Mouse (Mus musculus): Measurements from ENCODE around the gene Per1.

Per1 gene

DNA sequence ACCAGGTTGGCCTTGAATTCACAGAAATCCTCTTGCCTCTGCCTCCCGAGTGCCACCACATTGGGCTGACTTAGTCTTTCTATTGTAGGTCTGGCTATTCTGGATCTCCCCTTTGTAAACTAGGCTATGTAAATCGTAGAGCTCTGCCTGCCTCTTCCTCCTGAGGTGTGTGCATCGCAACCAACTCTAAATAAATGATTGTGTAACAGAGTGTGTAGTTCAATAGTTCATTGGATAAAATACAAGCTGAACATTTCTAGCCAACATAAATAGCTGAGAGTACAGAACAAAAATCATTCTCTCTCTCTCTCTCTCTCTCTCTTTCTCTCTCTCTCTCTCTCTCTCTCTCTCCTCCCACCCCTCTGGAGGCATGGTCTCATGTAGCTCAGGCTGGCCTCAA is 19.6 kb downstream of the Per1 start:
- no peak for DNase-seq (ENCODE audit: low spot score in 2 of 2)

DNA sequence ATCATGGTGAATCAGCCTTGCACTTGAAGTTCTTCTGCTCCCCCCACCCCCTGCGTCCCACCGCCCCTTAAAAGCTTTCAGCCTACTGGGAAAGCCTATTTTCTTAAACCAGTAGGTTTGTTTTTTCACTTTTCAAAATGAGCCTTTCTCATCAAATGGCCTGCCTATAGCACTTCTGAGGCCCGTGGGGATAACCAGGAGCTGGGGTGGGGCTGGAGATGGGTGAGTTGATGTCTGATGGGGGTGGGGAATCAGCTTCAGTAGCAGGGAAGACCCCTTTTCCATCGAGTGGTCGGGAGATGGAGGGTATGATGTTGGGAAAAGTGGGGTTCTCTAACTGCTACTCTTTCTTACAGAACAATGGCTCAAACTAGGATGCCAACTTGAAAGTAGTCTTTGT is 21.8 kb downstream of the Per1 start:
- no peak for DNase-seq (ENCODE audit: low spot score in 2 of 2)

- peak; percentile 71 to 77 for DNase-seq (ENCODE audit: low spot score in 2 of 2)
Measured at GRCm38 (mm10) chr11:69117737-69118695, 23.0 kb downstream of the Per1 start.

GRCm38 (mm10) chr11:69118765-69119164 is 23.7 kb downstream of the Per1 start:
- DNase-seq (ENCODE audit: low spot score in 2 of 2) = peak; percentile 87 to 94

- no peak for DNase-seq (ENCODE audit: low spot score in 2 of 2)
Measured at GRCm38 (mm10) chr11:69119446-69120155, 24.6 kb downstream of the Per1 start.

- peak in 1 of 2 experiments; percentile 32 for DNase-seq (ENCODE audit: low spot score in 2 of 2)
Measured at GRCm38 (mm10) chr11:69120221-69121000, 25.4 kb downstream of the Per1 start, which contains the start of gene Hes7. Gene Hes7, plus strand, starts transcription at chr11:69120404.

- peak in 1 of 2 experiments; percentile 46 for DNase-seq (ENCODE audit: low spot score in 2 of 2)
Measured at GRCm38 (mm10) chr11:69121001-69121740, 26.2 kb downstream of the Per1 start.

GRCm38 (mm10) chr11:69121741-69122335 is 26.8 kb downstream of the Per1 start:
- peak in 1 of 2 experiments; percentile 46 for DNase-seq (ENCODE audit: low spot score in 2 of 2)

- peak; percentile 74 to 81 for DNase-seq (ENCODE audit: low spot score in 2 of 2)
Measured at GRCm38 (mm10) chr11:69122336-69122951, 27.4 kb downstream of the Per1 start, which contains the start of gene 9130213A22Rik. Gene 9130213A22Rik, minus strand, starts transcription at chr11:69122589.

- DNase-seq (ENCODE audit: low spot score in 2 of 2) = peak; percentile 81 to 89
Measured at GRCm38 (mm10) chr11:69123056-69123692, 28.2 kb downstream of the Per1 start.

- peak; percentile 81 to 85 for DNase-seq (ENCODE audit: low spot score in 2 of 2)
Measured at GRCm38 (mm10) chr11:69123693-69124497, 28.9 kb downstream of the Per1 start.

GRCm38 (mm10) chr11:69124498-69124847 is 29.5 kb downstream of the Per1 start:
- DNase-seq (ENCODE audit: low spot score in 2 of 2) = peak; percentile 64 to 76

- peak; percentile 72 to 76 for DNase-seq (ENCODE audit: low spot score in 2 of 2)
Measured at GRCm38 (mm10) chr11:69125041-69125851, 30.2 kb downstream of the Per1 start.

- DNase-seq (ENCODE audit: low spot score in 2 of 2) = no peak
Measured at GRCm38 (mm10) chr11:69125852-69125918, 30.7 kb downstream of the Per1 start, which contains the start of gene Aloxe3. Gene Aloxe3, plus strand, starts transcription at chr11:69125896.

GRCm38 (mm10) chr11:69125919-69126705 is 31.1 kb downstream of the Per1 start:
- peak; percentile 33 to 37 for DNase-seq (ENCODE audit: low spot score in 2 of 2)

GRCm38 (mm10) chr11:69126706-69127095 is 31.7 kb downstream of the Per1 start:
- no peak for DNase-seq (ENCODE audit: low spot score in 2 of 2)

GRCm38 (mm10) chr11:69128426-69129122 is 33.6 kb downstream of the Per1 start:
- DNase-seq (ENCODE audit: low spot score in 2 of 2) = no peak

Data from spleen, postnatal 10 days (tissue).